8 mouse cellular contexts compared by ENCODE assay signal in genomic region chr3:108770725-108771368, GRCm38 (mm10). TPM values are rescaled to one million over a fixed set of nuclear protein-coding genes. Genes with fewer than 3 reads are reported as not detected.
DNase-seq lines count a peak whose midpoint lies in the region; ATAC-seq lines count a peak whose summit lies in the region.

No protein-coding gene starts in this region.

- no peak overlapping the region for H3K4me3 ChIP-seq in embryonic facial prominence, embryonic 14.5 days (ENCODE audit: low read depth, low read length)
- H3K4me3 ChIP-seq in limb, embryonic 10.5 days, result no peak overlapping the region
- H3K4me3 ChIP-seq in midbrain, embryonic 12.5 days, result no peak overlapping the region

- peak; percentile 86 for ATAC-seq in embryonic facial prominence, embryonic 14.5 days (ENCODE audit: low read depth)
- ATAC-seq in midbrain, embryonic 12.5 days (ENCODE audit: low FRiP score, low read depth), result peak; percentile 63

- 16% methylated on average over 6 of the region's 6 CpGs for WGBS in embryonic facial prominence, embryonic 14.5 days
- WGBS in limb, embryonic 10.5 days, result 31% methylated on average over 6 of the region's 6 CpGs
- 56% methylated on average over 6 of the region's 6 CpGs for WGBS in midbrain, embryonic 12.5 days

- no peak overlapping the region; the same call in 1 of the 2 replicates for H3K9ac ChIP-seq in embryonic facial prominence, embryonic 14.5 days (ENCODE audit: low read depth, low read length)
- no peak overlapping the region for H3K9ac ChIP-seq in midbrain, embryonic 12.5 days (replicated peaks)

- no peak overlapping the region for H3K4me2 ChIP-seq in embryonic facial prominence, embryonic 14.5 days (ENCODE audit: low read depth, low read length)
- no peak overlapping the region for H3K4me2 ChIP-seq in midbrain, embryonic 12.5 days (replicated peaks)

- peaks cover 11% of the 10 kb centered on the region for H3K4me1 ChIP-seq in embryonic facial prominence, embryonic 14.5 days (ENCODE audit: control insufficient read depth, insufficient read depth, low read length)
- H3K4me1 ChIP-seq in limb, embryonic 10.5 days, result peaks cover 24% of the 10 kb centered on the region
- 0 out of 2 replicates have a peak, but pooled peaks cover 3% of the 10 kb centered on the region for H3K4me1 ChIP-seq in midbrain, embryonic 12.5 days

- peak overlapping the region; percentile 88 for H3K27ac ChIP-seq in embryonic facial prominence, embryonic 14.5 days (replicated peaks; ENCODE audit: low read depth, low read length)
- H3K27ac ChIP-seq in limb, embryonic 10.5 days, result peak overlapping the region; percentile 67
- no peak overlapping the region for H3K27ac ChIP-seq in midbrain, embryonic 12.5 days (replicated peaks)

- H3K27me3 ChIP-seq in embryonic facial prominence, embryonic 14.5 days (replicated peaks; ENCODE audit: control insufficient read depth, insufficient read depth, low read length), result no peaks in the 10 kb centered on the region
- 0 out of 2 replicates have a peak, but pooled peaks cover 12% of the 10 kb centered on the region for H3K27me3 ChIP-seq in limb, embryonic 10.5 days (ENCODE audit: low read depth, poor library complexity, severe bottlenecking)
- H3K27me3 ChIP-seq in midbrain, embryonic 12.5 days, result no peaks in the 10 kb centered on the region

- no peaks in the 10 kb centered on the region for H3K9me3 ChIP-seq in embryonic facial prominence, embryonic 14.5 days (ENCODE audit: control insufficient read depth, low read length)
- H3K9me3 ChIP-seq in limb, embryonic 10.5 days (replicated peaks), result no peaks in the 10 kb centered on the region
- no peaks in the 10 kb centered on the region for H3K9me3 ChIP-seq in midbrain, embryonic 12.5 days

- H3K36me3 ChIP-seq in embryonic facial prominence, embryonic 14.5 days (ENCODE audit: control insufficient read depth, insufficient read depth, low read length), result no peaks in the 10 kb centered on the region
- no peaks in the 10 kb centered on the region for H3K36me3 ChIP-seq in limb, embryonic 10.5 days
- no peaks in the 10 kb centered on the region for H3K36me3 ChIP-seq in midbrain, embryonic 12.5 days

- peak; percentile 97 for DNase-seq in 3T3-L1 (ENCODE audit: low read depth, low spot score)
- DNase-seq in adrenal gland, postnatal 10 days, result peak; percentile 73
- peak; percentile 94 for DNase-seq in embryonic facial prominence, embryonic 14.5 days (ENCODE audit: low spot score)
- peak; percentile 77 for DNase-seq in heart, adult 8-10 months (ENCODE audit: low spot score)
- peak; percentile 64 for DNase-seq in kidney, adult 18-20 months
- peak; percentile 69 for DNase-seq in limb, embryonic 10.5 days (ENCODE audit: low spot score)
- peak; percentile 64 for DNase-seq in skeletal muscle tissue, adult 2 months (ENCODE audit: low read depth, low spot score)

RNA-seq across cellular contexts. Expression of gene Aknad1, which starts 31.4 kb away (rescaled TPM):
- under 1 TPM; 0.09 to 0.12 TPM for total RNA-seq in adrenal gland, postnatal 10 days (2021)
- polyA plus RNA-seq in embryonic facial prominence, embryonic 14.5 days (2014; fragmentation: Nextera tagmentation; extraction: Ambion mirVana), result 0.92 and 1.5 TPM in 2 replicates
- under 1 TPM in 1 of 4 experiments, not detected in 3; 0.16 TPM for total RNA-seq in heart, adult 8-10 months (2022)
- polyA plus RNA-seq in limb, embryonic 10.5 days (2016; fragmentation: Nextera tagmentation; extraction: Ambion mirVana), result 0.10 TPM in 1 of 2 replicates, not detected in the other
- polyA plus RNA-seq in midbrain, embryonic 12.5 days (2016; fragmentation: Nextera tagmentation; extraction: Ambion mirVana), result 0.13 TPM in 1 of 2 replicates, not detected in the other

RNA-seq across cellular contexts. Expression of gene Gpsm2, which starts 48.7 kb away (rescaled TPM):
- total RNA-seq in adrenal gland, postnatal 10 days (2021), result 10 to 100 TPM; 12.7 to 13.1 TPM
- polyA plus RNA-seq in embryonic facial prominence, embryonic 14.5 days (2014; fragmentation: Nextera tagmentation; extraction: Ambion mirVana), result 69.5 and 85.1 TPM in 2 replicates
- 1 to 10 TPM in 1 of 4 experiments, under 1 TPM in 3; 0.41 to 1.3 (median 0.61) TPM for total RNA-seq in heart, adult 8-10 months (2022)
- polyA plus RNA-seq in limb, embryonic 10.5 days (2016; fragmentation: Nextera tagmentation; extraction: Ambion mirVana), result 73.9 and 85.3 TPM in 2 replicates
- polyA plus RNA-seq in midbrain, embryonic 12.5 days (2016; fragmentation: Nextera tagmentation; extraction: Ambion mirVana), result 94.5 and 98.9 TPM in 2 replicates
